Mouse (Mus musculus): ENCODE results near the gene Tspyl1. TPM values are rescaled to one million over a fixed set of nuclear protein-coding genes. Genes with fewer than 3 reads are reported as not detected.

Tspyl1 gene
- polyA plus RNA-seq (2017; shearing (Covaris generic)), result 131 TPM

DNA sequence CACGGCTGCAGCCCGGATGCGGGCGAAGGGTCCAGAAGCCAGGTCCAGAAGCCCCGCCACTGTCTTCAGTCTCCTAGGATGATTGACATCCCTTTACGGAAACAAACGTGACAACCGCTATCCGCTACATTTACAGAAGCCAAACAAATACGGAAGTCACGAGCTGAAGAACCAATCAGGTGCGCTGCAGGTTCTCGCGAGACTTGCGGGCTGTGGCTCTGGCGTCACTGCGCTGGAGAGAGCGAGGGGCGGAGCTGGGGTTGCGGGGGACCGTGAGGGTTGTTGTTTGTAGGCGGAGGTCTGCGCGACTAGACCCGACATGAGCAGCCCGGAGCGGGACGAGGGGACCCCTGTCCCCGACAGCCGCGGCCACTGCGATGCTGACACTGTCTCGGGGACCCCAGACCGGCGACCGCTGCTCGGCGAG lies at the start of gene Tspyl1:
Tspyl1 (plus strand) TSS at position 229 of the 427 bp plus-strand sequence.

DNA sequence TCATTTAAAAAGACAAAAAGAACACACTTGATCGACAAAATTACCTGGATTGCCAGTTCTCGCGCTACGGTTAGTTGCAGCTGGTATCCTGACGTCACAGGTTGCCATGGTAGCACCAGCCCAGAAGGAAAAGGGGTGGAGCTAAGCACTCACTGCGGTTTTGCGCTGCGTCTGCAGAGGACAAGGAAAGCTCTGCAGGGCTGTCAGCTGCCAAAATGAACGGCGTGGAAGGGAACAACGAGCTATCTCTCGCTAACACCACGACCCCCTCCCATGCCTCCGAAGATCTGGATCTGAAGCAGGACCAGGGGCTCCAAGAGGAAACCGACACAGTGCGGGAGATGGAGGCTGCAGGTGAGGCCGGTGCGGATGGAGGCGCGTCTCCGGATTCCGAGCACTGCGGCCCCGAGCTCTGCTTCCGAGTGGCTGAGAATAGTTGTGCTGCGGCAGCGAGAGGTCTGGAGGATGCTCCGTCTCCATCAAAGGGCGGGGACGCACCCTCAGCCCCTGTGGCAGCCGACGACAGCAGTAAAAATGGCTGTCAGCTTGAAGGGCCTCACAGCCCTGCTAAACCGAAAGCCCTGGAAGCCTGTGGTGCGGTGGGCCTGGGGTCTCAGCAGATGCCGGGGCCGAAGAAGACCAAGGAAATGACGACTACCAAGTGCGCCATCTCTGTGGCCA lies 15.4 kb downstream of the Tspyl1 start, which contains the start of gene Tspyl4:
Tspyl4 (plus strand) TSS at position 144 of the 681 bp plus-strand sequence.

Other genes with a start within 250 kb of the Tspyl1 start
- not detected for gene Trappc3l, start 244.6 kb upstream of the Tspyl1 start, polyA plus RNA-seq (2017; shearing (Covaris generic))
- not detected for gene Calhm4, start 237.9 kb upstream of the Tspyl1 start, polyA plus RNA-seq (2017; shearing (Covaris generic))
- not detected for gene Calhm5, start 185.7 kb upstream of the Tspyl1 start, polyA plus RNA-seq (2017; shearing (Covaris generic))
- gene Calhm6, start 154.2 kb upstream of the Tspyl1 start, polyA plus RNA-seq (2017; shearing (Covaris generic)), result 19.5 TPM
- gene Dse, start 74.5 kb upstream of the Tspyl1 start, polyA plus RNA-seq (2017; shearing (Covaris generic)), result 10.0 TPM
- 11.9 TPM for gene Tspyl4, start 15.3 kb downstream of the Tspyl1 start, polyA plus RNA-seq (2017; shearing (Covaris generic))
- gene Col10a1, start 107.8 kb downstream of the Tspyl1 start, polyA plus RNA-seq (2017; shearing (Covaris generic)), result 0.29 TPM
- 50.5 TPM for gene Nt5dc1, start 136.4 kb downstream of the Tspyl1 start, polyA plus RNA-seq (2017; shearing (Covaris generic))
- 0.07 TPM for gene Frk, start 201.2 kb downstream of the Tspyl1 start, polyA plus RNA-seq (2017; shearing (Covaris generic))

All from naive thymus-derived CD4-positive, alpha-beta T cell, adult 5 months (primary cell).